Mouse (Mus musculus) ES-Bruce4 (cell line): ENCODE data around the gene Ryr3. TPM values are rescaled to one million over a fixed set of nuclear protein-coding genes. Genes with fewer than 3 reads are reported as not detected.

Source experiments
- H3K27ac ChIP-seq: 2 replicates; pipeline ENCODE4 v1.5.1; 2012; ENCODE audit warnings: low read length, inconsistent platforms; ENCODE audit not compliant: insufficient read depth
- H3K27me3 ChIP-seq: 2 replicates; pipeline ENCODE4 v1.6.1; 2012; ENCODE audit warnings: mild to moderate bottlenecking, low read length, inconsistent platforms; ENCODE audit not compliant: control insufficient read depth, poor library complexity, insufficient read depth, severe bottlenecking
- H3K36me3 ChIP-seq: 2 replicates; pipeline ENCODE4 v1.6.1; 2012; ENCODE audit warnings: inconsistent platforms, mild to moderate bottlenecking, low read length, moderate library complexity; ENCODE audit not compliant: control insufficient read depth, poor library complexity, insufficient read depth, severe bottlenecking
- H3K4me1 ChIP-seq: one replicate; pipeline ENCODE4 v1.8.1; 2011; ENCODE audit warnings: low read length; ENCODE audit not compliant: control insufficient read depth, insufficient read depth
- H3K4me3 ChIP-seq: 2 replicates; pipeline ENCODE4 v1.5.1; 2011; ENCODE audit warnings: low read depth, mild to moderate bottlenecking, low read length
- H3K9ac ChIP-seq: 2 replicates; pipeline ENCODE4 v1.6.1; 2012; ENCODE audit warnings: low read depth, mild to moderate bottlenecking, inconsistent platforms; ENCODE audit not compliant: poor library complexity, severe bottlenecking
- H3K9me3 ChIP-seq: replicated peaks from 2 replicates; pipeline ENCODE4 v1.6.1; 2012; ENCODE audit warnings: mild to moderate bottlenecking, low read length, inconsistent platforms; ENCODE audit not compliant: control insufficient read depth, poor library complexity, insufficient read depth, severe bottlenecking
- CTCF ChIP-seq: IDR thresholded peaks from one replicate; pipeline ENCODE4 v1.8.1; 2011; ENCODE audit warnings: low read depth, low read length
- EP300 ChIP-seq: IDR thresholded peaks from 2 replicates; pipeline ENCODE4 v1.6.1; 2011; ENCODE audit warnings: low read depth, low read length; ENCODE audit not compliant: insufficient read depth
- POLR2A ChIP-seq: IDR thresholded peaks from one replicate; pipeline ENCODE4 v1.8.1; 2011; ENCODE audit warnings: low read length; ENCODE audit not compliant: insufficient read depth
- polyA plus RNA-seq: library from polyadenylated mRNA; stranded (reverse); fragments of >200 nt; gene quantifications from 2 replicates; pipeline ENCODE4 v1.2.4, GENCODE M21; 2011; ENCODE audit warnings: low read depth; ENCODE audit not compliant: missing spikeins, insufficient read depth, insufficient read length

Ryr3 gene
- polyA plus RNA-seq, 1 experiment = 0.06 TPM

DNA sequence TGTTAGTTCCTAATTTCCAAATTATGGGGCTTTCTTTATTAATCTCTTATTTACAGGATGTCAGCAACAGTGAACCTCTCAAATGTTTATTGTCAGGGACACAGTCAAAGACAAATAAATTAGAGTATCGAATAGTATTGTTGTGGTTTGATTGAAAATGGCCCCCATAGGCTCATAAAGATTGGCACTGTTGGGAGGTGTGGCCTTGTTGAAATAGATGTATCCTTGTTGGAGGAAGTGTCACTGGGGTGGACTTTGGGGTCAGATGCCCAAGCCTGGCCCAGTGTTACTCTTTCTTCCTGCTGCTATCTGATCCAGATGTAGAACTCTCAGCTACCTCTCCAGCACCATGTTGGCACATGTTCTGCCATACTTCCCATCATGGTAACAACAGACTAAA lies 495.7 kb downstream of the Ryr3 start:
- no peaks in the 10 kb centered on the region for H3K36me3 ChIP-seq
- H3K9me3 ChIP-seq = no peaks in the 10 kb centered on the region
- no peak overlapping the region for H3K27ac ChIP-seq
- no peak overlapping the region for H3K9ac ChIP-seq
- no peak overlapping the region for H3K4me3 ChIP-seq
- no peaks in the 10 kb centered on the region for H3K27me3 ChIP-seq
- no peak for TF ChIP-seq CTCF
- TF ChIP-seq EP300 = no peak
- no peaks in the 10 kb centered on the region for H3K4me1 ChIP-seq

DNA sequence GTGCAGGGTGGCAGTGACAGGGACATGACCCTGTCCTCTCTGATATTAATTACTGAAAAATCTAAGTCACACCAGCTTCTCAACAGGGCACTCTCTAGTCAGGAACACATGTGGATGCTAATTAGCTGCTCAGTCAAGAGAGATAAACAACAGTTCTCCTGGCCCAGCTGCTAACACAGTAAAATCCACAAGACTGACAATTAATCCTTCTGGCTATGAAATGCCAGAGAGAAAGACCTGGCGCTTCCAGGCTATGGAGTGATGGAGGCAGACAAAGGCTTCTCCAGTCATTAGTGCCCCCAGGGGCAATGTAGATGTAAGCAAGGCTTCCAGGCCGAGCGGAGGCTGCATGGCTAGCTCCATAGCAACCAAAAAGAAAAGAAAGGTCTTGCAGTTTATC lies 496.2 kb downstream of the Ryr3 start:
- no peak overlapping the region for H3K27ac ChIP-seq

DNA sequence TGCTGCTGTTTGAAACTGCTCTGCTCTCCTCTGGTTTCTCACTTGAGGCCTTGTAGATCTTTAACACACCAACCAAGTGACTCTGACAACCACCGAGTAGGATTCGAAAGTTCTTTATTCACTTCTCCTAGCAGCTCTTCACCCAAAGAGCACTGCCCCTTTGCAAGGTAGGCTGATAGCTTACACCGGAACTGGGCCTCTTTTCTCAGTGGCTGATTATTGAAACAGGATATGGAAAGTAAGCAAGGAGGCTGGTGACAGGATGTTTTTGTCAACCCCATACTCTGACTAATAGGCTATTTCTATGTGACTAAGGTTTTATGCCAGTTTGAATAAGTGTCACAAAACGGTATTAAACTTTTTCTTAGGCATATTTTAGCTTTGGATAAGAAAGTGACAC lies 502.2 kb downstream of the Ryr3 start:
- H3K4me1 ChIP-seq = no peaks in the 10 kb centered on the region
- TF ChIP-seq POLR2A = no peak
- no peak for TF ChIP-seq EP300
- TF ChIP-seq CTCF = no peak

More for the DNA sequence above, 496.2 kb downstream of the Ryr3 start:
- Histone ChIP-seq H3K27me3 (no peaks in the 10 kb centered on the region), H3K36me3 (no peaks in the 10 kb centered on the region), H3K4me1 (no peaks in the 10 kb centered on the region), H3K4me3 (no peak overlapping the region), H3K9ac (no peak overlapping the region), H3K9me3 (no peaks in the 10 kb centered on the region)
- TF ChIP-seq EP300 (no peak), CTCF (no peak), POLR2A (no peak)

DNA sequence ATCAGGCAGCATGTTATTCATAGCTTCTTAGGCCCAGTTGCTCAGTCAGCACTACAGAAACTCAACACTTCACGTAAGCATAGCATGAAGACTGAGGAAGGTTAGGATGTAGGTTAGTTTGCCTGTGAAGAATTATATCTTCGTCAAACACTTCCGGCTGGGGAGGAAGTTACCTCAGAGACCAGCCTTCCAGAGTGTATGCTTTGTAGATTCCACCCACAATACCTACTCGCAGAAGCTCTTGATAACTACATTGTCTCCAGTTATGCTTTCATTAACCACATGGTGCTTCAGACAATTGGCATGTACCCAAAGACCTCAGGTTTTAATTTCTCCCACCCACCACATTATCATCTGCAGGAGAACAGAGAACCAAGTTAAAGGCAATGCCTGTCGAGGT lies 535.1 kb downstream of the Ryr3 start:
- Histone ChIP-seq H3K9ac (no peak overlapping the region), H3K4me3 (no peak overlapping the region), H3K27ac (no peak overlapping the region), H3K9me3 (no peaks in the 10 kb centered on the region), H3K36me3 (no peaks in the 10 kb centered on the region), H3K4me1 (no peaks in the 10 kb centered on the region), H3K27me3 (no peaks in the 10 kb centered on the region)
- TF ChIP-seq CTCF (no peak), EP300 (no peak), POLR2A (no peak)

More for the DNA sequence above, 502.2 kb downstream of the Ryr3 start:
- no peaks in the 10 kb centered on the region for H3K9me3 ChIP-seq
- no peaks in the 10 kb centered on the region for H3K36me3 ChIP-seq
- no peak overlapping the region for H3K27ac ChIP-seq
- H3K4me3 ChIP-seq = no peak overlapping the region
- H3K27me3 ChIP-seq = no peaks in the 10 kb centered on the region
- H3K9ac ChIP-seq = no peak overlapping the region

DNA sequence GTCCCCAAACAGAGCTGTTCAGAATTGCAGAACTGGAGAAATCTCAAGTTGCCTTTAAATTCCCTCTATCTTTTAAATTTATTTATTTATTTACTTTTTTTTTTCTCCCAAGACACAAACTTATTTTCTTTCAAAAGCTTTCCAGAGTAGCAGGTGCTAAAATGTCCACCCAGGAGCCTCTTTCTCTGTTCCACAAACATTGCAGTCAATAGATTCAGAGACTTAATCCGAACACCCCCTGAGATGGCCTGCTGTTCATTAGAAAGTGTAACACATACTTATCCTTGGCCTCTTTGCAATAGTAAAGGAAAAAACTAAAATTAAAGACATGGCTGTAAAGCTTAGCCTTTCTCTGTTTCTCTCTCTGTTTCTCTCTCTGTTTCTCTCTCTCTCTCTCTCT lies 539.6 kb downstream of the Ryr3 start:
- Histone ChIP-seq H3K27ac (peak overlapping the region; percentile 66), H3K9ac (no peak overlapping the region), H3K27me3 (no peaks in the 10 kb centered on the region), H3K36me3 (no peaks in the 10 kb centered on the region), H3K9me3 (peaks cover 6% of the 10 kb centered on the region; the same call in 1 of the 2 replicates), H3K4me1 (no peaks in the 10 kb centered on the region), H3K4me3 (no peak overlapping the region)
- TF ChIP-seq EP300 = no peak
- TF ChIP-seq CTCF = no peak
- TF ChIP-seq POLR2A = no peak

DNA sequence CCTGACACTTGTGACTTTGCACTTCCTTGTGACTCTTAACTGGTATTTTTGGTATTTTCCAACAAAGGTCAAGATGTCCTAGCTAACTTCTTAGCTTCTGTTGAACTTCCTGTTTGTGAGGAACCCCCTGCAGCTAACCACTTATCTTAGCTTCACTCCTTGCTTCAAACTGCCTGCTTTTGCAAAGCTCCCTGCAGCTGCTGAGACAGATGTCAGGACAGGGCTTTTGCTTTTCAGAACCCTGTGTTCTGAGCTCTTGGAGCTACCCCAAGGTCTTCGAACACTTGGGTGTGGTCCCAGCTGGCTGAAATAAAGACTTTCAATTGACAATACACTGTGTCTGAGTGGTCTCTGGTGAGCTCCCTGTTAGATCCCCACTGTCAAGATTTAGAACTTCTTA lies 540.2 kb downstream of the Ryr3 start:
- H3K27me3 ChIP-seq = no peaks in the 10 kb centered on the region
- H3K36me3 ChIP-seq = no peaks in the 10 kb centered on the region
- peaks cover 6% of the 10 kb centered on the region; the same call in 1 of the 2 replicates for H3K9me3 ChIP-seq
- TF ChIP-seq POLR2A (no peak), EP300 (peak; percentile 93)
- no peak overlapping the region for H3K9ac ChIP-seq
- no peak overlapping the region; the same call in 1 of the 2 replicates for H3K27ac ChIP-seq
- H3K4me3 ChIP-seq = no peak overlapping the region
- no peaks in the 10 kb centered on the region for H3K4me1 ChIP-seq
